Mouse (Mus musculus): ENCODE measurements around the gene Gnao1.

The Gnao1 gene

DNA sequence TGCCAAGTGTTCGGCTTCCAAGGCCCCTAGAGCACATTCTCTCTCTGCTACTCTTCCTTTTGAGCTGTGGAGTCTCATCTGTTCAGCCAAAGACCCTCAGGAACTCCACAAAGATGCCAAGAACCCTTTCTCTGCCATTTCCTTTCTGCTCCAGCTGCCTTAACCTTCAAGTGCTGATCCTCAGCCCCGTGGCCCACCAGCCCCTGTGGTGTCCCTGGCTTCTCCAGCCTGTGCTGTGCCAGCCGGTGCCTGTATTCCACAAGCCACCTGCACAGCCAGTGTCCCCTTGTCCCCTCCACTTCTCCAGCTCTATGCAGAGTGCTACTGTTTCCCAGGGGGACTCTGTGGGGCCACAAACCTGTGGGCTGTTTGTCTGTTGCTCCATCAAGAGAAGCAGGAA, 83.8 kb downstream of the Gnao1 start:
- DNase-seq (ENCODE audit: low spot score in 2 of 2), result no peak

DNA sequence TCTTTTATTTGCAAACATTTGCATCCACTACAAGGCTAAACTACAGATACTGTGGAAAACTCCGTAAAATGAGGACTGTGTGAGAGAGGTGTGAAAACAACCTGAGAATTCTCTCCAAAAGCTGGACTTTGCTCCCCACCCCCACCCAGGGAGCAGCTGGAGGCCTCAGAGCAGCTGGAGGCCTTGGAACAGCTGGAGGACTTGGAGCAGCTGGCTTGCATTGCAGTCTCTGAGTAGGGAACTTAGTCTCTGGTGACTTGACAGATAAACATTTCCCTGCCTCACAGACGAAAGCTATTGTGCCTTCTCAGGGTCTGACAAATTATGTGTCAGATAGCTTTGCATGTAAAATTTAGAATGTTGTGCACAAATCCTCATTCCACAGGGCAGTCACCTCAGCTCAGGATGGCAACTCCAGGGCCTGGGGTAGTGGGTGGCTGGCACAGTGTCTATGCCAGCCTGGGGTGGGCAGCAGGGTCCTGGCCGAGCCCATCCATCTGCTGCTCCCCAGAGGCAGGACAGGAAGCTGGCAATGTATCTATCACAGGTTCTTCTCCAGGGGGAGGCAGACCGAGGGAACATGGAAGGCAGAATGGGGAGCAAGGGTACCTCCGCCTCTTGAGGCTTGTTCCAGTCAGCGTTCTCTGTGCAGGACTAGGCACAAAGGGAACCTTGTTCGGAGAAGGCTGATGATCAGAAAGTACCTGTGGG, 87.2 kb downstream of the Gnao1 start:
- DNase-seq (ENCODE audit: low spot score in 2 of 2), result no peak

DNA sequence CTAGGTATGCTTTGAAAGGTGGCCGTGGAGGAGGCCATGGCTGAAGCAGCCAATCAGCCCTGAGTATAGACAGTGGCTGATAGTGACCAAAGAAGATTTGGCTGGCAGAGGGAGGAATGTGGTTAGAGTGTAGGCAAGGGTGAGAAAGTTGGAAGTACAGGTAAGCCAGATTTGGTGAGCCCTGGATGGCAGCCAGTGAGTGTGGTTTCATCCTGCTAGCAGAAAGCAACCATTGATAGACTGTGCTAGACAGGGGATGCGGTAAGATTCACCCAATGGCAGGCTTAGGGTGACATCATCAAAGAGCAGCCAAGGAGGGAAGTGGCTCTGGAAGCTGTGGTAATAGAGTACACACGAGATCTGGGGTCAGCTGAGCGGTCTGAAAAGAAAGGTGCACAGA, 88.8 kb downstream of the Gnao1 start:
- DNase-seq (ENCODE audit: low spot score in 2 of 2), result no peak

DNA sequence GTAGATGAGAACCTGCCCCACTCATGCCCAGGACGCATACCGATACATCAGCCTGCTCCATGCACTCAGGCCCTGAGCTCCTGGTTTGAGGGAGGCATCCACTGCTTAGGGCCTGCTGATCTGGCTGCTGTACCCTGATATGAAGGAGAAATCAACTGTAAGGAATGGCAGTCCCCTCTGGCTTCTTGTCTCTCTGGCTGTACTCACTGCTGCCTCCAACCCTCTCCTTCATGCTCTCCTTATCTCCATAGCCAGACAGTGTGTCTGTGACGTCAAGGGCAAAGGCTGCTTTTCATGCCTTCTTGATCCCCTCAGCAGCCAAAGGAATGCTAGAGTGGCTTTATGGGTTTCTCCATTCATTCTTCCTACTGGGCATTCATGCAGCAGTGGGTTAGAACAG, 92.3 kb downstream of the Gnao1 start:
- DNase-seq (ENCODE audit: low spot score in 2 of 2), result no peak

DNA sequence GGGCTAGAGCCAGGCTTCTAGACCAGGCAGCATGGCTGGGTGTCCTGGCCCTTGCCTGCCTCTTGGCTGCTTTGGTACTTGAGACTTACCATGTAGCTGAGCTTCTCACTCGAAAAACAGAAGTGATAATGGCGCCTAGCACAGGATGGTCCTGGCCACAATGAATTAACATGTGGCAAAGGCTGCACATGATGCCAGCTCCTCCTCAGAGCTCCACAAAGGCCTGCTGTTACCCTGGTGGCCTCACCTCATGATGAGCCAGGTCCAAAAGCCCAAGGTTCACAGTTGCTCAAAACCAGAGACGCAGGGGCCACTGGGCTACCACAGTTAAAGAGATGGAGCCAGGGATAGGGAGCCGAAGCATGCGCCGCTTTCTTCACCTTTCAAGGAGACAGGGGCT, 97.2 kb downstream of the Gnao1 start:
- no peak for DNase-seq (ENCODE audit: low spot score in 2 of 2)

DNA sequence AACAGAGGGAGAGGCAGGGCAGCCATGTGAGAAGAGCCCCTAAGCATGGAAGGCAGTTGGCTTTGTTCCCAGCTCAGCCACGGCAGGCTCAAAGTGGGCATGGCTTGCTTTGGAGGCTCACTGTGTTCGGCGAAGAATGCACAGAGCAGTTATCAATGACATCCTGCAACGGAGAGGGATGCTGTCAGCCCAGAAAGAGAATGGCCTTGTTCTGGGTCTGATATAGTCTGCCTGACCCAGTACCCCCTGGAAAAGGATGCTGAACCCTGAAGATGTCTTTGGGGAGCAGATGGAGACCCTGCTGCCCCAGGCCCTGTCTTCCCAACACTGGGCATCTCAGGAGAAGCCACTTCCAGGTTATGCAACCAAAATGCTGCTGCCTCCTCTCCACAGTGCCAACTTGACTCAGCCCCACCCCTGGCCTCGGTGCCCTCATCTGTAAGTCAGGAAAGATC, 98.2 kb downstream of the Gnao1 start:
- no peak for DNase-seq (ENCODE audit: low spot score in 2 of 2)

DNA sequence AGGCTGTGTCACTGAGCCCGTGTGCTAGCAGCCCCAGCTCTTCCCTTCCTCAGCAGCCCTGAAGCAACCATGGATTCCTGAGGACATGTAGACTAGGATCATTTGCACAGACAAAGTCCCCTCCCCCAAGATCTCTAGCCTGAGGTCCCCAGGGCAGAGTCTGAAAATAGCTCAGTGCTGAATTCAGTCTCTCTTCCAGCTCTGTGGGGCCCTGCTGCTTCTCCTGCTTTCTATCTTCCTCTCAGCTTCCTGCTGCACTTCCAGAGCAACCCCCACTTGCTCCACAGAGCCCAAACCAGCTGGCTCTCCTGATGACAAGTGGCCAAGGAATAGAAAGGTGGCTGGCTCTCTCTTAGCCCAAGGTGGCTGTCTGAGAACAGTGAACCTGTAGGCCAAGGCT, 98.8 kb downstream of the Gnao1 start:
- no peak for DNase-seq (ENCODE audit: low spot score in 2 of 2)

DNA sequence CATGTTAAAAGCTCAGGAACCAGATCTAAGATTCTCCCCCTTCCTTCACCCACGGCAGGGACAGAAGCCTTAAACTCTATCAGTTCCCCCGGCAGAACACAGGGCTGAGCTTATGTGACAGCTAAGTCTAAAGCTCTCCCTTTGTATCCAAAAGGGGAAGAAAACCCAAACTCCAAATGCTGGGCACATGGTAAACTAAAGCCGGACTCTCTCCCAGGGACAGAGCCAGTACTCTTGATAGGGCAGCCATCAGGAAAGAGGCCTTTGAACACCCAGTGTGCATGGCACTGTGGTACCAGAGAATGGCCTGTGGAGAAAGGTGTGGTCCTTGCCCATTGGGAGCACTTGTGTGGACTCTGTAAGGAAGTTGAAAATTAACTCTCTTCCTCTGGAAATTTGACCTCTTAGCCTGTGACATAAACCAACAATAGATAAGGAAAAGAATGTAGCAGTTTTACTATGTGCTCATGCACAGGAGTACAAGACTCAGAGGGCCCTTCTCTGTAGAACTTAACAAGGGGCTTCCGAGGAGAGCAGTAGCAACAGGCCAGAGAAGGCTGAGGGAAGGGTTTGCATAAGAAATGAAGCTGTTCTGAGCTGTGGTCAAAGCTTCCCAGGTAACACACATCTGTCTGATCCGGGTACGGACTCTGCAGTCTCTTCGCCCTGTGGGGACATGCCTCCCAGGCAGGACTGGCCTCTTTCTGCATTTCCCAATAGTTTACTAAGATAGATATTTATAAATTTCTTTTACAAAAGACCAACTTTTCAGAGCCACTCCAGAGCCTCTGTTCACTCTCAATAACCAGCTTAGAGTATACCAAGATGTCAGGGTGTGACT, 102.2 kb downstream of the Gnao1 start:
- DNase-seq (ENCODE audit: low spot score in 2 of 2), result no peak

DNA sequence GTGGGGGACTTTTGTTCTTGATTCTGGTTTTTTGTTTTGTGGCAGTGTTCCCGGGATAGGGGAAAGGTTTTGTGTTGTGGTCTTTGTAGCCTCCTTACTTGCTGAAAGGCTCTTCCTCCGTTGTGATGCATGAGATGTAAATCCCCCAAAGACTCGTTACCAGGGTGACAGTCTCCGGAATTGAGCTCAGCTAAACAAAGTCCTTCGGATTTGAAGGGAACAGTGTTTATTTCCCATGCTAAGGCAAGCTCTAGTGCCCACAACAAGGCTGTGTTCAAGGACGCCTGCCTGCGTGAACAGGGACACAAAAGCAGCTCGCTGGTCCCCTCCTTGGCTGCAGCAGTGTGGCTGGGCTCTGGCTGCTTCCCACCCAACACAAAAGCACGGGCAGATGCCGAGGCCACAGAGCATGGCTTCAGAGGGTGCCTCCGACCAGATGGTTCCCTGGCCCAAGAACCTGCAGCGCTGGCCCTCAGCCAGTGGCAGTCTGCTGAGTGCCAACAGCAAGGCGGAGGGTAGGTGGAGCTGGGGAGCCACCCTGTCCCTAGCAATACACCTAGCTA, 108.2 kb downstream of the Gnao1 start:
- no peak for DNase-seq (ENCODE audit: low spot score in 2 of 2)

DNA sequence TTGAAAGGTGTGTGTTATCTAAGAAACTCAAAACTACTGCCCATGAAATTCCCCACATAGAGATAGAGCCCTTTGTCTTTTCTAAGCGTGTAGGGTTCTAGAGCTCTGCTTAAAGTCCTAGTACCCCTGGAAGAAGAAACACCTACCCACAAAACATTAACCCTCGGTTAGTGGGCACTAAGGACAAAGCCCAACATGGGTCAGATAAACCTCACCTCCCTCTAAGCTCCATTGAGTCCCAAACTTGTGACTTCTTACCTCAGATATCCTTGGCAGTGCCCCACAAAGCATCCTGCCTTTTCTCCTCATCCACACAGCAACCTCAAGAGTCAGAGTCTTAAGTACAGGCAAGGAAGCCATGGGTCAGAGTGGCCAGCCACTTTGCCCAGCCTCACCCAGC, 108.8 kb downstream of the Gnao1 start:
- no peak for DNase-seq (ENCODE audit: low spot score in 2 of 2)

DNA sequence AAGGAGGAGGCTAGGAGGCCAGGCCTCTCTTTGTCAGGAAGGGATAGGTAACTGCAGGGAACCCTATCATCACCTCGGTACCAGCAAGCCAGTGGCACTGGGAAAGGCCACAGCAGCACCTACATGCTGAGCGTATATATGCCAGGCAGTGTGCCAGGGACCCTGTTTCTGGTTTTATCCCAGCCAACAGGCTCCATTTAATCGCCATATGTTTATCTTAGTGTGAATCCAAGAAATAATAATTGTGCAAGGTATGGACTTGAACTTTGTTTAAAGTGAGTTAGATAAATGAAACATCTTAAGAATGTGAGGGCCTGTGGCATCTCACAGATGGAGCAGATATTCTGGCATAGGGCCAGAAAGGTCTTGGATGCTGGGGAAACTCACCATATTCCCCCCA, 109.7 kb downstream of the Gnao1 start:
- no peak for DNase-seq (ENCODE audit: low spot score in 2 of 2)

DNA sequence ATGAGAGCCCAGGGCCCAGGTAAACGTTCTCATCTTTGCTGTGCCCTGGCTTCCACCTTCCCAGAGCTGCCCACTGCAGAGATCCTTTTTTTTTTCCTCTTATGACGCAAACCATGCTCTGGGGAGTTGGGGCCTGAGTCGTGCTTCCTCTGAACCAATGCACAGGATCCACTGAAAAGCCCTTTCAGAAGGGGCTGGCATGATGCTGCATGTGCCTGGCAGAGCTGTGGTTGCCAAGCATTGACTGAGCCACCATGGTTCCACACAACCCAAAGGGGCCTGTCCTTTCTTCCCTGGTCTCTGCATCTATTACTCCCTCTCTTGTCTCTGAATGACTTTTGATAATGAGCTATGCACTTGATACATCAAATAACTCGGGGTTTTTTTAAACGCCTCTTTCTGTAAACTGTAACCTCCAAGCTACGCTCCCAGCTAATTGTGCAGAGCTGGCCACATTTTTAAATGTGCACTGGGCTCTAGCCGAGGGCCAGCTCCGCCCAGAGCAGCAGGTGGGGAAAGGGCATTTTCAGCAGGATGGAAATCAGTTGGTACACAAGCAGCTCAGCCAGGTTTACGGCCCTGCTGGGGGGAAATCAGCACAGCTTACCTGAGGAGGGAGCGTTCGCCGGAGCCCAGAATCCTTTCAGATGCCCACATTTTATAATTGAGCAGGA, 110.3 kb downstream of the Gnao1 start:
- DNase-seq (ENCODE audit: low spot score in 2 of 2), result no peak

DNA sequence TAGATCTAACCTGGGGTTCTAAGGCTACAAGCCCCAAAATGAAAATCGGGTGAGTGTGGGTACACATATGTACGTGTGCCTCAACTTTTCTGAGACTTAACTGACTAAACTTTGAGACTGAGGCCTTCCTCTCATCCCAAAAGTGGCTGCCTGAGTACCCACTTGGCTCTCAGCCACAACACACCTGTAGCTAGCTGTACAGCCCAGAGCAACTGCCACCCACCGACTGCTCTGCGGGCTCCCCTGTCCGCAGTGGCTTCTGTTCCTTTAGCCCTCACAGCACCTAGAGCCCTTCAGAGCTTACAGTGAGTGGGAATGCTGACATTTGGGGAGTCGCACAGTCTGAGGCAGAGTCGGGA, 110.8 kb downstream of the Gnao1 start:
- DNase-seq (ENCODE audit: low spot score in 2 of 2), result no peak

DNA sequence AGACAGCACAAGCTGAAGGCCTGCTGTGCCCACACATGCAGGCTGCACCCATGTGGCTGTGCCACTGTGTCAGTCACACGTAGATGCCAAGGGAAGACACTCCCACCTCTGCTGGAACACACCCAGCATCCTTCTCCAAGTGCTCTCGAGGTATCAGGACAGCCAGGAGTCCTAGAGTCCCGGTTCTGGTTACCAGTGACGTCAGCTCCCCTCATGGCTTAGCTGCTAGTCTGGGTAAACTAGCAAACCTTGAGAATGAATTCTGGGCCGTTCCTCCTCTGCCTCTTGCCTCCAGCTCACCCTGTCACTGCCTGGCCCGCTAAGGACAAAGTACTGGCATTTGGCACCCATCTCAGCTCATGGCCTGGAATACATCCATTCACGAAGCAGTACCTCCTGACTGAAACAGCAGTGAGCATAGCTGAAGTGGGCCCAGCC, 114.2 kb downstream of the Gnao1 start:
- no peak for DNase-seq (ENCODE audit: low spot score in 2 of 2)

DNA sequence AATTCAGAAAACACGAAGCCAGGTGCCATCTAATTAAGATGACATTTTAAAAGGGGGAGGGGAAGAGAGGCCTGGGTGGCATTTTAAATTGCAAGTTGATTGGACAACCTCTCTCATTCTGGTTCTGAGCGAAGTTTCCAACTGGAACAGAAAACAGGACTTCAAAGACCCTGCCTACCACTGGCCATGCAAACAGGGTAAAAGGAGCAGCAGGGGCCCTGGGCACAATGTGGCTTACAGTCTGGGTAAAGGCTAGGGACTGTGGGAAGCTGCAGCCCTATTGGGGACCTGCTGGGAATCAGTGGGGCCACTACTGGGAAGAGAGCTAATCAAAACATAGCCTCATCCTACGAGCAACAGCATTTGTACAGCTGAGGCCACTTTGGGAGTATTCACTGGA, 115.7 kb downstream of the Gnao1 start:
- no peak for DNase-seq (ENCODE audit: low spot score in 2 of 2)

DNA sequence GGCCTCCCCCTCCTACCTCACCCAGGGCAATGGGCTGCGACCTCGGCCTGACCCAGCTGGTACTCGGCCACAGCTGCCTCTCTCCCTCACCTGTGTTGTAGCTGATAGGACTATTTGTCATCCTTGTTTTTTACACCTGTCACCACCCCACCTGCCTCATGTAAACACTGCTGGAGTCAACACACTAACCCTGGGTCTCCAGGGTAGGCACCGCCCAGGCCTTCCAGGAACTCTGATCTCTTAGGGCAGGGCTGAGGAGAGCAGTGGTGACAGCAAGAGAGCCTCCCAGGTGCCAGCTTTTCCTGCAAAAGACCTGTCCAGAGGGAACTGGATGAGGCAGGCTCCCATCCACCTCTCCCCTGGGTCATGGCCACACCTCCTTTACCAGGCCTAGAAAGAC, 119.5 kb downstream of the Gnao1 start:
- no peak for DNase-seq (ENCODE audit: low spot score in 2 of 2)

DNA sequence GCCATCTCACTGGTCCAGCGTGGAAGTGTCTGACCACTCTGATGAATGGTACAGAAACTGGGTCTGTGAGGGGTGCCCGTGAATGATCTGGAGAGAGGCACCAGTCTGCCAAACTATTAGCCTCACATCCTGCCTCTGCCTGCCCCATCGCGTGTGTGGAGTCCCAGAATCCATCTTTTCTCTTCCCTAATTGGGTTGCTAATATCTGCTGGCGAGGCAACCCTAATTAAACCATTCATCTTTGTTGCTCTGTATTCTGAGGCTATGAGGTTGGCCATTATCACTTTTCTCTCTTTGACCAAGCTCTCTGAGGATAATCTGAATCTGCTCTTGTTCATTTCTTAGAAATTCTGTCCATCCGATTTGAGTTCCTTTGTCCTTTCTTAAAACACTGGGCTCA, 121.6 kb downstream of the Gnao1 start:
- no peak for DNase-seq (ENCODE audit: low spot score in 2 of 2)

DNA sequence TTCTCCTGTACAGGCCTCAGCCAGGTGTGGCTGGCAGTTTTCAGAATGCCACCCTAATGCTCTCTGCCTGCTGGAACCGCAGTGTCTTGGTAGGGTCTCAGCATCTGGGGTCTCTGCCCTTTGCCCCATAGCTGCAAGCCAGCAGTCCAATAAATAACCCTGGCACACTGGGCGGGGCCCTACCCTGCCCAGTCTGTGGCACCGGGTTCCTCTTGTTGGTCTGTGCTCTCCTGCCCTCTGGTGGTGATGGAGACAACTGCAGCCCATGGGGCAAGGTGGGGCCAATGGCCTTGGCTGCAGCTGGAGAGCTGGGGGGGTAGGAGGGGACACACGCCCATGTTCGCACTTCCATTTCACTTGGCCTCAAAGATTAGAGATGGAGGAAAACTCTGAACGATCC, 123.1 kb downstream of the Gnao1 start:
- DNase-seq (ENCODE audit: low spot score in 2 of 2), result peak; percentile 55 to 79

DNA sequence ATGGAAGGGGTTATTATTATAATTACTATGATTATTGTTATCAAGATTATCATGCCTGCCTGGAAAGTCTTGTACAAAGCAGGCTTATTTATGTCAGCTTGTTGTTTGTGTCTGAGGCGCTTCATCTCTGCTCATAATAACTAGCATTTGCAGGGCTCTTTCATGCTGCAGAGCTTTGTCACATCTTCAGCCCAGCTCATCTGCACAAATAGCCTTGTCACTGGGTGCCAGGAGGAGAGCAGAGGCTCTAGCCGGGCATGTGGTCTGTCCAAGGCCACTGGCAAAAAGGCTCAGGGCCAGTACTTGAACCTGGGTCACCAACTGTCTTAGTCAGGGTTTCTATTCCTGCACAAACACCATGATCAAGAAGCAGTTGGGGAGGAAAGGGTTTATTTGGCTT, 123.5 kb downstream of the Gnao1 start:
- no peak for DNase-seq (ENCODE audit: low spot score in 2 of 2)

DNA sequence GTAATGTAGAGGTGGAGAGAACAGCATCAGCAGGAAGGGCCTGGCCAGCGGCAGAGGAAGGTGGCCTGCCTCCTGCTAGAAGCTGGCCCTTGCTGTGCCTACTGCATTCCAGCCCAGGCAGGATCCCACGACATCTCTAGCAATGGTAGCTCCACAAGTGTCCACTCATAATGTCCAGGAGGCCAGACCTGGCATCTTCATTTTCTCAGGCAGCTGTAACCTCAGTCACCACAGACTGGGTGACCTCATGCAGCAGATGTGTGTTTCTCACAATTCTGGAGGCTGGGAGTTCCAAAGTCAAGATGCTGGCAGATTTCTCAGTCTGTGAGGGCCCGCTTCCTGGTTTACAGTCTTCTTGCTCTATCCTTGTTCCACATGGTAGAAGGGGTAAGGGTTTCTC, 128.4 kb downstream of the Gnao1 start:
- DNase-seq (ENCODE audit: low spot score in 2 of 2), result no peak

DNA sequence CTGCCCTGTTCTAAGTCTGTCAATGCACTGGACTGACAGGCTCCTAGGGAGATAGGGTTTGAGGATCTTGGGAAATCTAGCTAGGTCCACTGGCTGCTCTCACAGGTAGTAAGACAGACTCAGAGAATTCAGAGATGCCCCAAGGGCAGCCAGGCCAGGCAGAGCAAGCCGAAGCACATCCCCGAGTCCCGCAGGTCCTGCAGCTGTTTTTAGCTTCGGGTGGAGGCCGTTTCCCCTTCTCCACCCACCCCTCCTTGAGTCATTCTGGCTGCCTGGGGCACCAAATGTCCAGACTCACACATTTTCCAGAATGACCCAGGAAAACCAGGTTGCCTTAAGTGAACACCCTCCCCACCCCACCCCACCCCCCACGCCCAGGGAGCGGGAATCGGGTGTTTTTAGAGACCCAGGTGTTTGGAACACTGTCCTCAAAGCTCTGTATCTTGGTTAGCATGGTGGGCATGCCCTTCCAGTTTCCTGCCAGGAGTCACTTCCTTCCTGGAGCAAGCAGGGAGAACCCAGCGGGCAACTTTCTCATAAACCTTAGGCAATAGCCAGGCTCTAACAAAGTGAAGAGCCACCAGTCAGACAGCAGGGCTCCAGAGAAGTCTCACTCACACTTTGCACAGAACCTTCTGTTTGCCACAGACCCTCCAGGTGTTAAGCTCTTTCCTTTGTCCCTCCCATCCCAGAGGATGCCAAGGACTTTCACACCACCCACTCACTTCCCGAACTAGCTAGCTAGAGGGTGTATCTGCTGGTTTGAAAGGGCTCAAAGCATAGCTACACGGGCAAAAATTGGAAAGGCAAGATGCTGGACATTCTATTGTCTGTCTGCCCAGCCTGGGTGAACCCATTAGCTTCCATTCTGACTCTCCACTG, 131.0 kb downstream of the Gnao1 start:
- DNase-seq (ENCODE audit: low spot score in 2 of 2), result no peak
